Mouse (Mus musculus) frontal cortex, postnatal 36 days (tissue): ENCODE results near the gene Akap13.

Experiments
- DNase-seq, 2 experiments: peaks; one replicate each; pipeline ENCODE4 v3.0.0; 2022; ENCODE audit warnings: low spot score in 2 of 2

Gene Akap13

DNA sequence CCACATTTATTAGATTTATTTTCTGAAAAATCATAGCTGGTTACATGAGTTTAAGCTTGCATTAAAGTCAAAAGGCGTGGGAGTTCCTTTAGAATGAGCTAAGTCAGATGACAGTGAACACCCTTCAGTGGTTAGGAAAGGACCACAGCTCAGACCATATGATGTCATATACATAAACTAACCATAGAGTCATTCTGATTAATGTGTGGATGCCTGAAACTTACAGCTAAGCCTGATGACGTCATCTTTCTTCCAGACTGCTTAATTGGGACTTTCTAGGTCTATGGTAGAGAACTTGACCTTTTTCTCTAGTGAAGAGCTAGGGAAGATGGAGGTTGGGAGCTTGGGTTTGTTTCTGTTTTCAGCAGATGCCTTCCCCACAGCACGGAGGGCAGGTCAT is 211.6 kb downstream of the Akap13 start:
- no peak for DNase-seq

DNA sequence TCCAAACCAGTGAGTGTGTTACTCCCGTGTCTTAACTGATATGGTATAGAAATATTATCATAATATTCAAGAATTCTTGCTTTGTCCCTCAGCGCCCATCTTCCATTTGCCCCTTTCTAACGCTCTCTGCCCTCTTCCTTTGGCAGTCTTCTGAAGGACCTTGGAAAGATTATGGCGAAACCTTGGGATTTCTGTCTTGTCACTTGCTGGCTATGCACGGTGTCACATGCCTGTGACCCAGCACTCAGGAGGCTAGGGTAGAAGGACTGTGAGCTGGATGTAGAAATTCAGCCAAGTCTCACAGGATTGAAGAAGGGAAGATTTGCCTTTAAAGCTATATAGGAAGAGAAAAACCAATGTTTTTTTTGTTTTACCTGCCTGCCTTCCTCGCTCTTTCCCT is 212.2 kb downstream of the Akap13 start:
- DNase-seq = no peak

DNA sequence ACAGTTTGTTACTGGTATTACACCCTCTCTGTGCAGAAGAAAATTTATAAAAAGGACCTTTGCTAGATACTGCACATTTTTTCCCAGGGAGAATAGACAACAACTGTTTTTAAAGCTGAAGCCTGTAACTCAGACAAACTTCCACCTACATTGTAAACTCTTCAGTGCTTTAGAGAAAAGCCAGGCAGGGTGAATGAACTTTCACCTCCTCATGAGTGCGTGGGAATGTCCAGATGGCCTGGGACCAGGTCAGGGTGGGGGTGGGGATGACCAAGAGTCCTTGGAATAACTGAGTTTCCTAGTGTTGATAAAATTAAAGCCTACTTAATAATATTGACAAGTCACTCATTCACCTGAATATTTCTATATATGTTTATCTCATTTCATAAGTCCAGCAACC is 213.1 kb downstream of the Akap13 start:
- no peak for DNase-seq

GRCm38 (mm10) chr7:75669416-75669815 is 214.1 kb downstream of the Akap13 start:
- no peak for DNase-seq

- DNase-seq = no peak
Measured at GRCm38 (mm10) chr7:75679631-75680030, 224.3 kb downstream of the Akap13 start.

DNA sequence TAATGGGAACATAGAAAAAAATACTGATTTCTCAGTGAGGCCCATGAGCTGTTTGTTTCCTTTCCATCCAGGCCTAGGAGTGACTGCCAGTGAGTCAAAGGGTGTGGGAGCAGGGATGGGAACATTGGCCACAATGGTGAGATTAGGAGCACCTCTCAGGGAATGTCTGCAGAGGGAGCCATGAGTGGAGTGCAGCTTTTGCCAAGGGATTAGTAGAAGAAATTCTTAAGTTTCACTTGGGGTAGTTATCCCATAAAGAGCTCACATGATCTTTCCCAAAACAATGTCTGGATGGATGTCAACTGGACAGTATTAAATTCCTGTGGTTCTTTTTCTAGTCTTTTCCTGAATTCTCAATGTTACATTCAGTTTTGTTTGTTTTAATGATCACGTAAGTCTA is 227.6 kb downstream of the Akap13 start:
- DNase-seq = no peak

DNA sequence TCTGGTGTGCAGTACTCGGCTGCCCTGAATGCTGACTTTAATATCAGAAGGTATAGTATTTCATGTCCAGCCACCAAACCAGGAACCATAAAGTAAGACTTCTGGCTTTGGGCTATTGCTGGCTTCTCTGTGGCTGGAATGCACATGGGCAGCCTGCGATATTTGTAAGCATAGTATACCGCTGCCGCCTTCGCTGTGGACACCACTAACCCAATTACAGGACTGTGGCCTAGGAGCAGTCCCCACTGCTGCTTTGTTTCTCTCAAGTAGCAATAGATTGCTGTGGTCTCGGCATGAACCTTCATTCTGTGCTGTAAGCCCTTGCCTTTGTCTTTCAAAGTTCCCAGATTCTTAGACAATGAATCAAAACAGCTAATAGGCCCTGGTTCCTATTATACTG is 228.1 kb downstream of the Akap13 start:
- DNase-seq = no peak

DNA sequence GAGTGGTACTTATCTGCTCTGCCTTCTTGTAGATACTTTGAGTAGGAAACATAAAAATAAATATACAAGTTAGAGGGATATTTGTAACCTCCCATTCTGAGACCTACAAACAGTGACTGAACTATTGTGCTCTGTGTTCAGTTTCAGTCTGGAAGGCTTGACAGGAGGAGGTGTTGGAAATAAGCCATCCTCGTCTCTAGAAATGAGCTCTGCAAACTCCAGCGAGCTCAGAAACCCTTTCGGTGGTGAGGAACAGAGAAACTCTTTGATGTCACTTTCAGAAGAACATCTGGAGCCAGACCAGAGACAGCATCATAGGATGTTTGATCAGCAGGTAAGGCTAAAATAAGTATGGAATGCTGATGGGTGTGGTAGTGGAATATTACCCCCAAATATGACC is 229.6 kb downstream of the Akap13 start:
- DNase-seq = no peak

- DNase-seq = no peak
Measured at GRCm38 (mm10) chr7:75686046-75686826, 230.9 kb downstream of the Akap13 start.

GRCm38 (mm10) chr7:75686827-75687164 is 231.5 kb downstream of the Akap13 start:
- DNase-seq = no peak

GRCm38 (mm10) chr7:75688144-75688543 is 232.8 kb downstream of the Akap13 start:
- no peak for DNase-seq

DNA sequence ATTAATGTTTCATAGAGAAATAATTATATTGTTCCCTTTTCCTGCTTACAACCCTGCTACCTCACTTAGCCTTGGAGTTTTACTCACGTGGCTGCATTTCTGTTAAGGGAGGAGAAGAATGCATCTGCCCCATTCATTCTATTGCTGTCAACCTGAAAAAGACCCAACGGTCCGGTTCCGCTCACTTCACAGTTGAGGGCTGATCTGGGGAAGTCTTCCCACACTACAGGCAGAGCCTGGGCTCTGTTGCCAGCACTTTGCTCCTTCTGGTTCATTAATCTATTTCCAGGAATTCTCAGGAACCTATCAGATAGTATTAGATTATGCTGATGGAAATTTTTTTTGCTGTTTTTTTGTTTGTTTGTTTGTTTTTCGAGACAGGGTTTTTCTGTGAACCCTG is 239.4 kb downstream of the Akap13 start:
- DNase-seq = no peak

- DNase-seq = no peak
Measured at GRCm38 (mm10) chr7:75699836-75700235, 244.5 kb downstream of the Akap13 start.

- no peak for DNase-seq
Measured at GRCm38 (mm10) chr7:75700771-75701345, 245.5 kb downstream of the Akap13 start.

DNA sequence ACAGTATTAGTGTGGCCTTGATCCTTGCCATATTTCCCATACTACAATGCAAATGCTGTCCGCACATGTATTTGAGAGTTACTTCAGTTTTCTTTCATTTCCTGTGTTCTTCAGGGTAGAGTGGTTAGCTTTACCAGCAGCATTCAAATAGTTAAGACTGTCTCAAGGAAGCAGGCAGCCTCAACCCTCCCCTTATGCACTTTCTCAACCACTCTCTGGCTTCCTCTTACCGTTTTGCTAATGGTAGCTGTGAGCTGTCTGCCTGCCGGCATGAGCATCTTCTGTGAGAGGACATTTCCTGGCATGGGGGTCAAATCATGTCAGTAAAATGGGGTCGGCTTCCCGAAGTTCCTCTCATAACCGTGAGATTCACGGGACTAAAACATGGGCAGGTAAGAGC is 246.4 kb downstream of the Akap13 start:
- DNase-seq = no peak

- no peak for DNase-seq
Measured at GRCm38 (mm10) chr7:75702368-75702767, 247.0 kb downstream of the Akap13 start.

DNA sequence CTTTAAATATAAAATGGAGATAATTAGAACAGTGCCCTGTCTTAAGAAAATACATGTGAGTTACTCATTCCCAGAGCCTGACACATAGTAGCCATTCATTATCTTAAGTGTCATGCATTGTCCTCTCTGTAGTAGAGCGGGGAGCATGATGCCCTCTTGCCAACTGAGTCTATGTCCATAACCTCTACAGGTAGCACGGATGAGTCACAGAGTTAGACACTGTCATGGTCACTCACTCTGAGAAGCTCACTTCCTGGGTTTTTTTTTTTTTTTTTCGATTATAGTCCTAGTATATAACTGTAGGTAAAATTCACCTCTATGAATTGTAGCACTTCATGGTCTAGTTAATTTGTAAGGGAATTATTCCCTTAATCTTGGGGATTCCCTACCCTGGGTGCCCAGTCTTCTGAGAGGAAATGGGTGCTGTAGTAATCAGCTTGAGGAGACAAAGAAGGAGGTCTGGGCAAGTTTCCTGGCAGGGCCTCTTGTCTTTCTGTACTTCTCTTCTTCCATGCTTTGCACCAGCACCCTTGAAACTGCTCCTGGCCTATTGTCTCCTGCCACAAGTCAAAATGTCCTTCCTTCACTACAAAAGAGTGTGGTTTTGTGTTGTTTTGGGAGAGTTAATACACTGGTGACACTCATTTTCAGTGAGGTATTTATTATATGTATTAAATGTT is 247.8 kb downstream of the Akap13 start:
- no peak for DNase-seq

- no peak for DNase-seq
Measured at GRCm38 (mm10) chr7:75704862-75705261, 249.5 kb downstream of the Akap13 start.

- DNase-seq = no peak
Measured at GRCm38 (mm10) chr7:75709936-75710335, 254.6 kb downstream of the Akap13 start.

GRCm38 (mm10) chr7:75710920-75711319 is 255.6 kb downstream of the Akap13 start:
- DNase-seq = no peak

DNA sequence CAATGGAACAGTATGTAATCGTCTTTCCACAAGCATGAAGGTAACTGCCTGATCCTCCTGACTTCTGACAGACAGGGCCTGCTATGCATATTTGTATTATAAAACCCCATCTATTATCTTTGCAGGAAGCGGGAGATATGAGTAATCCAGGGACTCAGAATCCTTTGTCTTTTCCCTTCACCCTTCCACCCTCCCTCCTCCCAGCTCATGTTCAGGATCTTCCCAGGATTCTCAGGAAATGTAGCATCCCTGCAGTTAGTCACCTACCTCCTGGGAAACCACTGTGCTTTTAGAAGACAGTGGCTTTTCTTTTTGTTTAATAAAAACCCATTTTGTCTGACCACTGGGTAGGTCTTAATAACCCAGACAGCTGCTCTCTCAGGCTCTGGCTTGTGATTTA is 256.1 kb downstream of the Akap13 start:
- no peak for DNase-seq

DNA sequence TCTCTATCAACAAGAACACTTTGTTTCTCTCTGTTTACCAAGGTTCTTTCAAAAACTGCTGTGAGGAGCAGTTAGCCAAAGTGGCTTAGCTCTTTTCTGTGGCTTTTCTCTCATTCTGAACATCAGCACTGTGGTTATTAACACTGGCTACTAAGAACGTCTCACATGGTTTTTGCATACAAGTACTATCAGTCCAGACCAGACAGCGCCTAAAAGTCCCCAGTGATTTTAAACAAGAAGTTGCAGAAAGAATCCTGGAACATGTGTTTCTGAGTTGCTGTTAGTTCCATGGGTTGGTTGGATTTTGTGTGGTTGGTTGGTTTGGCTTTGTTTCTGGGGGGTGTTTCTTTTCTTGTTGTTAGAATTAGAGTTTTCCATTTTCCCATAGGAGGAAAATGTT is 257.5 kb downstream of the Akap13 start:
- no peak for DNase-seq

DNA sequence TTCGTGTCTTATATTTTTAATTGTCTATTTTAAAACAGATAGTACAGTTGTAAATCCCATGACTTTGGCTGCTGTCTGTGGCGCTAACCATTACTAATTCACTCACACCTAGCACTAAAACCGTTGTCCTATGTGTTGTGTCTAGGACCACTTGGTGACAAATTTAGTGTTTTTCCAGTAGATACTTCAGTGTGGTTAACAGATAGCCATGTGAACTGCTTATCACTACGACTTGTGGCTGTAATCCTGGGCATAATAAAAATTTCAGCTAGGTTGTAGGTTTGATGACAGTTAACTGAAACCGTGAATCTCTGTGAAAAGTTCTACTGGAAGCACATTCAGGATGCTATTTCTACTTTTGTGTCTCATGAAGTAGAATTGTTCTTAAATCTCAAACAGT is 258.6 kb downstream of the Akap13 start:
- no peak for DNase-seq
